Mouse (Mus musculus) heart, adult 2 months (tissue): Measurements from ENCODE around the gene Kat2b.

Experiments used
- CTCF ChIP-seq: fragments of 200-600 bp; IDR thresholded peaks from 2 replicates; pipeline ENCODE4 v1.8.1; 2022; ENCODE audit warnings: antibody characterized with exemption, mild to moderate bottlenecking, moderate library complexity
- EP300 ChIP-seq: fragments of 200-500 bp; IDR thresholded peaks from 2 replicates; pipeline ENCODE4 v1.6.1; 2011; ENCODE audit warnings: low read depth, low read length, control low read depth; ENCODE audit not compliant: insufficient read depth
- POLR2A ChIP-seq: fragments of 200-500 bp; IDR thresholded peaks from 2 replicates; pipeline ENCODE4 v1.6.1; 2011; ENCODE audit warnings: mild to moderate bottlenecking, low read depth, low read length, control low read depth; ENCODE audit not compliant: insufficient read depth

DNA sequence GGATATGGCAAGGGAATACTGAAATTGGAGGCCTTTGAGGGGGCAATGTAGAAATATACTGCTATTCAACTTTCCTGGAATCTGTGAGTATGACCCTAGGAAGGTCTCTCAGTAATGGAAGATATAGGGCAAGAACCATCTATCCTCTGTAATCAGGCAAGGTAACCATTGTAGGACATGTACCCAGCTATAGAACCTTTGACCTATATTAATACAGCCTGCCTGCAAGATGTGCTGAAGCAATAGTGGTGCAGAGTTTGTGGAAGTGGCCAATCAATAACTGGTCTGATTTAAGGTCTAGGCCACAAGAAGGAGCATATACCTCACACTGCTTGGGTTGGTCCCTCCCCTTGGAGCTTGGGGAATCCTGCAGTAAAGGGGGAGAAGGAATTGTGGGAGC, 46.2 kb upstream of the Kat2b start:
- TF ChIP-seq CTCF (no peak), POLR2A (no peak), EP300 (no peak)
